Mouse (Mus musculus) hindbrain, embryonic 10.5 days (tissue): ENCODE measurements around the gene Odf3b. TPM values are rescaled to one million over a fixed set of nuclear protein-coding genes. Genes with fewer than 3 reads are reported as not detected.
A peak's percentile ranks its signal among the peaks of the same experiment; 100 is the strongest.

Experiments
- DNase-seq: peaks from one replicate; pipeline ENCODE4 v3.0.0-alpha.2; 2017; ENCODE audit warnings: low spot score
- H3K27ac ChIP-seq: fragments of 300-500 bp; sonication (generic); 2 replicates; pipeline ENCODE4 v1.5.1; 2016; ENCODE audit warnings: mild to moderate bottlenecking, moderate library complexity
- H3K27me3 ChIP-seq: fragments of 300-500 bp; sonication (generic); 2 replicates; pipeline ENCODE4 v1.6.1; 2016; ENCODE audit warnings: mild to moderate bottlenecking; ENCODE audit not compliant: poor library complexity, insufficient read depth, severe bottlenecking
- H3K36me3 ChIP-seq: fragments of 300-500 bp; sonication (generic); 2 replicates; pipeline ENCODE4 v1.6.1; 2016; ENCODE audit warnings: mild to moderate bottlenecking, moderate library complexity
- H3K4me1 ChIP-seq: fragments of 300-500 bp; sonication (generic); replicated peaks from 2 replicates; pipeline ENCODE4 v1.6.1; 2016; ENCODE audit warnings: mild to moderate bottlenecking
- H3K4me3 ChIP-seq: fragments of 300-500 bp; sonication (generic); 2 replicates; pipeline ENCODE4 v1.5.1; 2016; ENCODE audit warnings: mild to moderate bottlenecking, moderate library complexity
- H3K9me3 ChIP-seq: fragments of 300-500 bp; sonication (generic); 2 replicates; pipeline ENCODE4 v1.6.1; 2016; ENCODE audit warnings: mild to moderate bottlenecking, moderate library complexity
- WGBS: fragments of 180-500 bp; shearing (Covaris S2); methylation state at CpG from one replicate; pipeline ENCODE4 v1.1.7; 2016; 5-methylcytosine and 5-hydroxymethylcytosine counted together
- polyA plus RNA-seq: library from polyadenylated mRNA; unstranded; fragments of >200 nt; fragmentation: Nextera tagmentation; extraction: Ambion mirVana; gene quantifications from 2 replicates; pipeline ENCODE4 v1.2.1, GENCODE M21; 2016

Odf3b gene
- polyA plus RNA-seq, 1 experiment from 2014 or later: 3.3 TPM

- H3K9me3 ChIP-seq: no peaks in the 10 kb centered on the region
- peaks cover 50% of the 10 kb centered on the region for H3K36me3 ChIP-seq
- H3K4me1 ChIP-seq: peaks cover 39% of the 10 kb centered on the region
- H3K27me3 ChIP-seq: peaks cover 29% of the 10 kb centered on the region
- H3K27ac ChIP-seq: peak overlapping the region; percentile 95
- peak; percentile 79 for DNase-seq
- H3K4me3 ChIP-seq: peak overlapping the region; percentile 71
- WGBS: 3% methylated on average over 35 of the region's 35 CpGs
These were observed 5.9 kb downstream of the Odf3b start for GRCm38 (mm10) chr15:89373027-89373761.

DNA sequence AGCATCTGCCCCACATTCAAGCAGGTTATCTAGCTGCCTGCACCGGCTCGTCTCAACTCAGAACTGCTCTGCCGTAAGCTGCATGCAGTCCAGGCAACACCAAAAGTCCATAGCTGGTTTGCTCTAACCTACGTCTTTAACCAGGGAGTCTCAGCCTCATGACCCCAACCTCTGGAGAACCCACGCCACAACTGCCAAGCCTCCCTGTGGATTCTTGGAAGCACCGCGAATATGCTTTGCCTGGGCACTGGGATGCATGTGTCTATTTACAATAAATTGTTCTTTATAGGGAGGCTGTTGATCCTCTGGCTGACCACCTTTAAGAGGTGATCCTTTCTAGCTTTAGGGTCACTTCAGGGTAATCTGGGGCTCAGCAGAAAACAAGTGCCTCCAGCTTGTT is 6.5 kb downstream of the Odf3b start:
- Histone ChIP-seq H3K27me3 (peaks cover 22% of the 10 kb centered on the region), H3K9me3 (no peaks in the 10 kb centered on the region), H3K4me1 (peaks cover 33% of the 10 kb centered on the region), H3K27ac (peak overlapping the region; percentile 95; the same call in 1 of the 2 replicates), H3K36me3 (peaks cover 56% of the 10 kb centered on the region), H3K4me3 (peak overlapping the region; percentile 71)
- 89% methylated on average over 7 of the region's 7 CpGs for WGBS
- no peak for DNase-seq

DNA sequence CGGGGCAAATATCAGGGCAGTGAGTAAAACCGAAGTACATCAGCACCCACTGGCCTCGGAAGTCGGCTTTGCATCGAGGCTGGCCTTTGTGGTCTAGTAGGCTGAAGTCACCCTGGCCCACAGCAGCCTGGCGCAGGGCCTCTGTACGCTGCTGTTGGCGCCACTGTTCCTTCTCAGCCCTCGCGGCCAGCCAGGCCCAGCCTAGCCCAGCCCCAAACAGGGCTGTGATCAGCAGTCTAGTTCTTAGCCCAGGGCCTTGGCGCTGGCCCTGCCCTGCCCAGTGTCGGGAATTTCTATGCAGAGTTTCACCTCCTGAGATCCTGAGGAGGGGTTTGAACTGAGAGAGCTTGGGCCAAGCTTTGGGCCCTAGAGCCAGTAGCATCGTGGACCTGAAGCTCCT is 7.0 kb downstream of the Odf3b start:
- no peak overlapping the region; the same call in 1 of the 2 replicates for H3K27ac ChIP-seq
- no peaks in the 10 kb centered on the region for H3K9me3 ChIP-seq
- peak overlapping the region; percentile 71; the same call in 1 of the 2 replicates for H3K4me3 ChIP-seq
- WGBS: 92% methylated on average over 13 of the region's 13 CpGs
- H3K4me1 ChIP-seq: peaks cover 28% of the 10 kb centered on the region
- H3K36me3 ChIP-seq: peaks cover 61% of the 10 kb centered on the region
- peaks cover 18% of the 10 kb centered on the region for H3K27me3 ChIP-seq
- DNase-seq: no peak

- DNase-seq: no peak
- H3K36me3 ChIP-seq: peaks cover 100% of the 10 kb centered on the region
- no peak overlapping the region for H3K27ac ChIP-seq
- H3K4me1 ChIP-seq: no peaks in the 10 kb centered on the region
- 94% methylated on average over 4 of the region's 4 CpGs for WGBS
- H3K9me3 ChIP-seq: no peaks in the 10 kb centered on the region
- no peaks in the 10 kb centered on the region for H3K27me3 ChIP-seq
- no peak overlapping the region for H3K4me3 ChIP-seq
These were observed 13.9 kb downstream of the Odf3b start for GRCm38 (mm10) chr15:89365141-89365551.

DNA sequence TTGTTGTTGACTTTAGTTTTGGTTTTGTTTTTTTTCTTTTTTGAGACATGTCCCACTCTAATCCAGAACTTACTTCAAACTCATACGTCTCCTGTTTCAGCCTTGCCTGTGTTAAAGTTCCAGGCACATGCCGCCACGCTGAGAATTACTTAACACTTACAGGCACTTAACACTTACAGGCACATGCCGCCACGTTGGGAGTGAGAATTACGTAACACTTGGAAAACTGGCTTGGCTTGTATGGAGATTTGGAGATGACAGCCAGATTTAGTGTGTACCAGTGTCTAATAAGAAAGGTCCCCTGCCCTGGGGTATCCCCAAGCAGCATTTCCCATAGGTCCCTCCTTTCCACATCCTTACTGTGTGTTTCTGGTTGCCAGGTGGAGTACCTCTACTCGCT is 16.0 kb downstream of the Odf3b start:
- Histone ChIP-seq H3K27me3 (no peaks in the 10 kb centered on the region), H3K36me3 (peaks cover 97% of the 10 kb centered on the region), H3K4me3 (no peak overlapping the region), H3K9me3 (no peaks in the 10 kb centered on the region), H3K27ac (no peak overlapping the region), H3K4me1 (peaks cover 5% of the 10 kb centered on the region; the same call in 1 of the 2 replicates)
- 95% methylated on average over 7 of the region's 7 CpGs for WGBS
- DNase-seq: no peak

DNA sequence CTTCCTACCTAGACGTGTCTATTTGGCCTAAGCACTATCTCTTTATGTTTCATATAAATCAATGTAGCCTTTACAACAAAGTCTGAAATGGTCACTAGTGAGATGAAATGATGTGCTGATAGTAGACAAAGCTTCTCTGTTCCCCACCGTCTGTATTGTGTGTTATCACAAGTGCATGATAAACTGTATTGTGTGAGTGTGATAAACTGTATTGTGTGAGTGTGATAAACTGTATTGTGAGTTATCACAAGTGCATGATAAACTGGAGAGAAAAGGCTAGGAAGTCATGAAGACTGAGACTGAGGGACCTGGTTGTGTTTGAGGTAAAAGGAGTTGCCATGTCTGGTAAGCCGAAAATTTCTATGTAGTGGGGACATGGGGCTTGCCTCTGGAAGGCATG is 20.3 kb downstream of the Odf3b start:
- no peak overlapping the region for H3K27ac ChIP-seq
- DNase-seq: no peak
- H3K4me3 ChIP-seq: no peak overlapping the region
- H3K4me1 ChIP-seq: peaks cover 32% of the 10 kb centered on the region
- no peaks in the 10 kb centered on the region for H3K9me3 ChIP-seq
- peaks cover 64% of the 10 kb centered on the region for H3K36me3 ChIP-seq
- WGBS: 94% methylated on average over 3 of the region's 3 CpGs
- no peaks in the 10 kb centered on the region for H3K27me3 ChIP-seq

DNA sequence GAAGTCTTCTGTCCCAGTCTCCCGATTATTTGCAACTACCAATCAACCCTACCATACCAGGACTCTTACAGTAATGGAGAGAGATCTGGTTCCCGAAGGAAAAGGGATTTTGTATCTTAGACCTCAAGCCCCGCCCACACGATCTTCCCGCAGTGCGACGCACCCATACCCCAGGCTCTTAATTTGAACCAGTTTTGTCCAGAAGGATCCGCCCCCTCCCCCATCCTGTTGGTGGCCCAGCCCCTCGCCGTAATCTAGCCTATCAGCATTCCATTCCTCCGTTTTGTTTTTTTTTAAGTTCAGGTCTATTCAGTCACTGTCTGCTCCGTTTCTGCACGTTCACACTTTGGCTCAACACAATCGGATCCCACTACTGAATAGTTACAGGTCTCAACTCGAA is 22.7 kb downstream of the Odf3b start:
- Histone ChIP-seq H3K9me3 (no peaks in the 10 kb centered on the region), H3K27me3 (no peaks in the 10 kb centered on the region), H3K36me3 (peaks cover 64% of the 10 kb centered on the region), H3K4me1 (peaks cover 34% of the 10 kb centered on the region), H3K4me3 (peak overlapping the region; percentile 89), H3K27ac (peak overlapping the region; percentile 95)
- peak; percentile 90 for DNase-seq
- under 1% methylated on average over 15 of the region's 15 CpGs for WGBS

- DNase-seq: peak; percentile 98
- Histone ChIP-seq H3K4me3 (peak within 1 kb of the TSS; percentile 89), H3K4me1 (peaks cover 34% of the 10 kb centered on the region), H3K27me3 (no peaks in the 10 kb centered on the region), H3K9me3 (no peaks in the 10 kb centered on the region), H3K27ac (peak within 1 kb of the TSS; percentile 95), H3K36me3 (peaks cover 64% of the 10 kb centered on the region)
- WGBS: under 1% methylated on average over 64 of the region's 64 CpGs
These were observed 23.6 kb downstream of the Odf3b start, which contains the start of the genes Lmf2 and Ncaph2 for GRCm38 (mm10) chr15:89355241-89356187. Gene Lmf2 (minus strand): TSS chr15:89355659. Gene Ncaph2 (plus strand): TSS chr15:89355719.

DNA sequence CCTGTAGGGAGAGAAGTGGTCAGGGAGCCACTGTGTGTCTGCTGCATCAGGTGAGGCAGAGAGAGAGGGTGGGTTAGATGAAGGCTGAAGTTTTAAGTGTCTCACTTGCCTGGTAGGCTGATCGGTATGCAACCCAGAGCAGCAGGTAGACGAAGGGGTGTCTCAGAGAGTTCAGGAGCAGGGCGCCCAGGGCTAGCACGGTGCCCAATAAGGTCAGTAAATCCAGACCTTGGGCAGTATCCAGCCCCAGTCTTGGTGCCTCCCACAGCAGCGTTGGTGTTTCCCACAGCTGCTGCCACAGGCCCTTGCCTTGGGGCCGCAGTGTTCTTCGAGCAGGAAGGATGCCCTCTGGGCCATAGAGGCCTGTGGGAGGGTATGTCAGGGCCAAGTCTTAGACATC is 24.6 kb downstream of the Odf3b start:
- peaks cover 63% of the 10 kb centered on the region for H3K36me3 ChIP-seq
- peak overlapping the region; percentile 89 for H3K4me3 ChIP-seq
- H3K27me3 ChIP-seq: no peaks in the 10 kb centered on the region
- DNase-seq: no peak
- peak overlapping the region; percentile 95 for H3K27ac ChIP-seq
- peaks cover 34% of the 10 kb centered on the region for H3K4me1 ChIP-seq
- H3K9me3 ChIP-seq: no peaks in the 10 kb centered on the region
- 88% methylated on average over 7 of the region's 7 CpGs for WGBS

GRCm38 (mm10) chr15:89353837-89354236 is 25.2 kb downstream of the Odf3b start:
- Histone ChIP-seq H3K4me3 (peak overlapping the region; percentile 89), H3K27me3 (no peaks in the 10 kb centered on the region), H3K9me3 (no peaks in the 10 kb centered on the region), H3K36me3 (peaks cover 59% of the 10 kb centered on the region), H3K4me1 (peaks cover 34% of the 10 kb centered on the region), H3K27ac (no peak overlapping the region)
- no peak for DNase-seq
- 94% methylated on average over 16 of the region's 16 CpGs for WGBS

- 94% methylated on average over 12 of the region's 12 CpGs for WGBS
- no peak for DNase-seq
- Histone ChIP-seq H3K36me3 (peaks cover 49% of the 10 kb centered on the region), H3K4me1 (peaks cover 28% of the 10 kb centered on the region), H3K27me3 (no peaks in the 10 kb centered on the region), H3K4me3 (no peak overlapping the region), H3K9me3 (no peaks in the 10 kb centered on the region), H3K27ac (no peak overlapping the region)
These were observed 26.3 kb downstream of the Odf3b start for GRCm38 (mm10) chr15:89352795-89353194.

- Histone ChIP-seq H3K4me1 (peaks cover 24% of the 10 kb centered on the region), H3K9me3 (no peaks in the 10 kb centered on the region), H3K4me3 (no peak overlapping the region), H3K36me3 (peaks cover 44% of the 10 kb centered on the region), H3K27ac (no peak overlapping the region), H3K27me3 (no peaks in the 10 kb centered on the region)
- 95% methylated on average over 14 of the region's 14 CpGs for WGBS
- no peak for DNase-seq
These were observed 27.0 kb downstream of the Odf3b start for GRCm38 (mm10) chr15:89352054-89352453.

DNA sequence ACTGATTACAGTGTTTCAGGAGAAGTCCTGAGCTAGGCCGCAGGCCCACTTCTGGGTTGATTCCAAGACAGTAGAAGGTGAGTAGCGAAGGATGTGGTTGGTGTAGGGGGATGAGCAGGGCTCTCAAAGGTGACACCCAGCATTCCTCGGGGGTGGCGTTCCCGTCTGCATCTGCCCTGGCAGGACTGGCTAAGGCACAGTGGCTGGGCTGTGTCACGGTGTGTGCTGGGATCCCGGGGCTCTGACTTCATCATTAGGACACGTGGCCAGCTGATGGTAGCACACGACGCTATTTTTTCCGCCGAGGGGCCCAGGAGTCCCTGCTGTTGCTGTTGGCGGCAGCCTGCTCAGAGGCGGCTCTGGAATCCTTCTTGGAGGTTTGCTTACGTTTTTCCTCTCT is 27.8 kb downstream of the Odf3b start:
- no peaks in the 10 kb centered on the region for H3K9me3 ChIP-seq
- H3K27ac ChIP-seq: no peak overlapping the region
- H3K4me3 ChIP-seq: no peak overlapping the region
- H3K27me3 ChIP-seq: no peaks in the 10 kb centered on the region
- H3K4me1 ChIP-seq: peaks cover 17% of the 10 kb centered on the region
- no peak for DNase-seq
- peaks cover 44% of the 10 kb centered on the region for H3K36me3 ChIP-seq
- 92% methylated on average over 15 of the region's 15 CpGs for WGBS
